Comparison of ENCODE assay signal across 25 mouse cellular contexts in the genomic region with DNA sequence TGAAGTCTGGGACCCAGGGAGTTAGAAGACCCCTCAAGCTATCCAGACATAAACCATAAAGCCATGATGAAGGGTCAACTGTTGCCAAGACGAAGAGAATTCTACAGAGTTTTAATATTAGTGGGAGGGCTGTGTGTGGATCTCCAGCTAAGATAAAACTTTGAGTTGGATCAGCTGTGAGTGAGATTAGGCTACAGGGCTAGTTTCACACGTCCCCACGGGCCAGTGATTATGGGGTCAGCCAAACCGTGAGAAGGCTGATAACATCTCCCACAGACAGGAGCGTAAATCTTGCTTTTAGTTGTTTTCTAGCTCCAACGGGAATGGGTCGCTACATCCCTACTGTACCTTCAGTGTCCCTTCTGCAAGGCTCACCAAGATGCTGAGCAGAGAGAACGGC. TPM values are rescaled to one million over a fixed set of nuclear protein-coding genes. Genes with fewer than 3 reads are reported as not detected.
DNase-seq lines count a peak whose midpoint lies in the region; ATAC-seq and TF ChIP-seq lines count a peak whose summit lies in the region.
"Had no signal": no experiment of that assay in that cellular context is flagged by ENCODE, and none has a peak within 500 bp of the region (broad histone marks: within the 10 kb centered on the region; RNA-seq: fewer than 3 reads in every experiment).

No protein-coding gene starts in this region.

- 13% methylated on average over 8 of the region's 8 CpGs for WGBS in kidney, embryonic 15.5 days
- 45% methylated on average over 8 of the region's 8 CpGs for WGBS in kidney, adult 2 months
- WGBS in intestine, embryonic 15.5 days: 47% methylated on average over 8 of the region's 8 CpGs

- no peak for TF ChIP-seq POLR2A in kidney, adult 2 months (IDR thresholded peaks at IDR 0.05; ENCODE audit: low read depth, low read length)

- TF ChIP-seq CTCF in kidney, adult 2 months (conservative IDR thresholded peaks at IDR 0.05; ENCODE audit: insufficient read depth, insufficient read length, low read depth, low read length): no peak

- ATAC-seq in kidney, embryonic 15.5 days (replicated peaks; ENCODE audit: low FRiP score): peak; percentile 38
- ATAC-seq in intestine, embryonic 15.5 days: no peak
- ATAC-seq: CD4-positive, CD25-positive, alpha-beta regulatory T cell, adult 4 months; forebrain, embryonic 13.5 days; forebrain, embryonic 16.5 days had no signal

- H3K9ac ChIP-seq in kidney, embryonic 15.5 days: no peak overlapping the region
- H3K9ac ChIP-seq in intestine, embryonic 15.5 days: no peak overlapping the region
- H3K9ac ChIP-seq: embryonic facial prominence, embryonic 13.5 days; forebrain, embryonic 13.5 days; heart, embryonic 13.5 days; hindbrain, embryonic 14.5 days had no signal

- peaks cover 40% of the 10 kb centered on the region for H3K4me1 ChIP-seq in kidney, embryonic 15.5 days
- no peaks in the 10 kb centered on the region for H3K4me1 ChIP-seq in kidney, adult 2 months (ENCODE audit: control insufficient read depth, insufficient read depth, low read length)
- 0 out of 2 replicates have a peak, but pooled peaks cover 3% of the 10 kb centered on the region for H3K4me1 ChIP-seq in intestine, embryonic 15.5 days (replicated peaks)
- H3K4me1 ChIP-seq: embryonic facial prominence, embryonic 13.5 days; forebrain, embryonic 13.5 days had no signal

- no peaks in the 10 kb centered on the region for H3K27me3 ChIP-seq in kidney, embryonic 15.5 days
- no peaks in the 10 kb centered on the region for H3K27me3 ChIP-seq in kidney, adult 2 months (replicated peaks; ENCODE audit: control insufficient read depth, insufficient read depth, low read length)
- H3K27me3 ChIP-seq in intestine, embryonic 15.5 days (replicated peaks): no peaks in the 10 kb centered on the region
- H3K27me3 ChIP-seq: embryonic facial prominence, embryonic 13.5 days; forebrain, embryonic 13.5 days; heart, embryonic 13.5 days had no signal

- no peaks in the 10 kb centered on the region for H3K9me3 ChIP-seq in kidney, embryonic 15.5 days (replicated peaks)
- H3K9me3 ChIP-seq in intestine, embryonic 15.5 days: no peaks in the 10 kb centered on the region
- H3K9me3 ChIP-seq: embryonic facial prominence, embryonic 13.5 days; forebrain, embryonic 10.5 days; forebrain, embryonic 13.5 days; heart, embryonic 10.5 days; heart, embryonic 13.5 days had no signal

- no peak for DNase-seq in kidney, postnatal 25 days
- peak; percentile 58 for DNase-seq in kidney, postnatal 10 days
- DNase-seq in kidney, adult 2 months: no peak
- DNase-seq in kidney, postnatal 4 days: peak; percentile 68 to 74
- DNase-seq: adrenal gland, adult 2 months; adrenal gland, postnatal 14 days; cerebellum, adult 11 months; cerebellum, adult 2 months; cerebellum, adult 9-11 months; cerebellum, postnatal 25 days; gastrocnemius, postnatal 10 days; gastrocnemius, postnatal 36 days; heart, adult 2 months; heart, postnatal 14 days; heart, postnatal 4 days had no signal

- H3K27ac ChIP-seq in kidney, embryonic 15.5 days: peak overlapping the region; percentile 15
- no peak overlapping the region for H3K27ac ChIP-seq in kidney, adult 2 months (ENCODE audit: insufficient read depth, low read depth, low read length)
- H3K27ac ChIP-seq in intestine, embryonic 15.5 days: no peak overlapping the region
- H3K27ac ChIP-seq: embryonic facial prominence, embryonic 13.5 days; forebrain, embryonic 10.5 days; forebrain, embryonic 13.5 days; heart, adult 2 months; heart, embryonic 10.5 days; heart, embryonic 13.5 days; hindbrain, embryonic 14.5 days had no signal

- H3K36me3 ChIP-seq in kidney, embryonic 15.5 days: no peaks in the 10 kb centered on the region
- no peaks in the 10 kb centered on the region for H3K36me3 ChIP-seq in kidney, adult 2 months (ENCODE audit: control insufficient read depth, insufficient read depth, low read length)
- no peaks in the 10 kb centered on the region for H3K36me3 ChIP-seq in intestine, embryonic 15.5 days
- H3K36me3 ChIP-seq: embryonic facial prominence, embryonic 13.5 days; forebrain, embryonic 10.5 days; heart, embryonic 10.5 days; heart, embryonic 13.5 days had no signal

- no peak overlapping the region for H3K4me2 ChIP-seq in kidney, embryonic 15.5 days
- H3K4me2 ChIP-seq in intestine, embryonic 15.5 days (replicated peaks): no peak overlapping the region
- H3K4me2 ChIP-seq: embryonic facial prominence, embryonic 13.5 days; forebrain, embryonic 13.5 days; heart, embryonic 13.5 days; hindbrain, embryonic 14.5 days had no signal

- H3K4me3 ChIP-seq in kidney, embryonic 15.5 days (replicated peaks): no peak overlapping the region
- no peak overlapping the region for H3K4me3 ChIP-seq in kidney, adult 2 months (ENCODE audit: insufficient read depth, low read depth, low read length)
- no peak overlapping the region for H3K4me3 ChIP-seq in intestine, embryonic 15.5 days (replicated peaks)
- H3K4me3 ChIP-seq: embryonic facial prominence, embryonic 13.5 days; forebrain, embryonic 10.5 days; forebrain, embryonic 13.5 days; heart, adult 2 months; heart, embryonic 10.5 days; heart, embryonic 13.5 days had no signal

RNA-seq across cellular contexts. Expression of gene Ntpcr, which starts 49.9 kb away (rescaled TPM):
- polyA plus RNA-seq in kidney, embryonic 15.5 days (2015; fragmentation: Nextera tagmentation; extraction: Ambion mirVana): 23.1 and 28.7 TPM in 2 replicates
- 23.4 and 27.6 TPM in 2 replicates for polyA plus RNA-seq in kidney, adult 2 months (2012; rRNA removed)
- polyA plus RNA-seq in intestine, embryonic 15.5 days (2015; fragmentation: Nextera tagmentation; extraction: Ambion mirVana): 27.7 and 31.2 TPM in 2 replicates

Comparison
In these comparisons a context has a peak if more than half of its experiments do, and no peak if none do; other contexts are left out.
1. DNase-seq: peak in kidney, postnatal 10 days (single experiment) and kidney, postnatal 4 days (2 of 2); none in kidney, postnatal 25 days (0 of 2) and kidney, adult 2 months (single experiment).